Mouse (Mus musculus): Measurements from ENCODE around the gene Plekhg2.

GRCm38 (mm10) chr7:28357984-28358383 lies 14.4 kb downstream of the Plekhg2 start:
- TF ChIP-seq GATA1 (IDR thresholded peaks at IDR 0.05; ENCODE audit: low read length), result no peak
- no peak for TF ChIP-seq TAL1 (IDR thresholded peaks at IDR 0.05; ENCODE audit: low read length)

Data from erythroblast, embryonic 14.5 days (primary cell).